Mouse (Mus musculus) embryonic facial prominence, embryonic 15.5 days (tissue): ENCODE measurements around the gene Tex36. TPM values are rescaled to one million over a fixed set of nuclear protein-coding genes. Genes with fewer than 3 reads are reported as not detected.
A peak's percentile ranks its signal among the peaks of the same experiment; 100 is the strongest.

ENCODE experiments used
- ATAC-seq: fragments of 200-750 bp; cut with Nextera tagmentation; 2 replicates; pipeline ENCODE4 v1.8.0; 2017; ENCODE audit warnings: low read depth, moderate TSS enrichment; ENCODE audit not compliant: insufficient number of reproducible peaks, low FRiP score, low TSS enrichment
- H3K27ac ChIP-seq: fragments of 300-500 bp; sonication (generic); replicated peaks from 2 replicates; pipeline ENCODE4 v1.5.1; 2015; ENCODE audit warnings: mild to moderate bottlenecking, inconsistent platforms
- H3K27me3 ChIP-seq: fragments of 300-500 bp; sonication (generic); 2 replicates; pipeline ENCODE4 v1.6.1; 2015; ENCODE audit warnings: inconsistent platforms
- H3K36me3 ChIP-seq: fragments of 300-500 bp; sonication (generic); 2 replicates; pipeline ENCODE4 v1.6.1; 2015; ENCODE audit warnings: mild to moderate bottlenecking, inconsistent platforms
- H3K4me1 ChIP-seq: fragments of 300-500 bp; sonication (generic); 2 replicates; pipeline ENCODE4 v1.6.1; 2015; ENCODE audit warnings: inconsistent platforms
- H3K4me2 ChIP-seq: fragments of 300-500 bp; sonication (generic); replicated peaks from 2 replicates; pipeline ENCODE4 v1.6.1; 2015; ENCODE audit warnings: mild to moderate bottlenecking, inconsistent platforms
- H3K4me3 ChIP-seq: fragments of 300-500 bp; sonication (generic); replicated peaks from 2 replicates; pipeline ENCODE4 v1.5.1; 2015; ENCODE audit warnings: mild to moderate bottlenecking, inconsistent platforms
- H3K9ac ChIP-seq: fragments of 300-500 bp; sonication (generic); 2 replicates; pipeline ENCODE4 v1.6.1; 2015; ENCODE audit warnings: inconsistent platforms
- H3K9me3 ChIP-seq: fragments of 300-500 bp; sonication (generic); replicated peaks from 2 replicates; pipeline ENCODE4 v1.6.1; 2016; ENCODE audit warnings: inconsistent platforms
- WGBS: fragments of 180-500 bp; shearing (Covaris S2); methylation state at CpG from one replicate; pipeline ENCODE4 v1.1.7; 2015; 5-methylcytosine and 5-hydroxymethylcytosine counted together
- polyA plus RNA-seq: library from polyadenylated mRNA; unstranded; fragments of >200 nt; fragmentation: Nextera tagmentation; extraction: Ambion mirVana; gene quantifications from 2 replicates; pipeline ENCODE4 v1.2.1, GENCODE M21; 2015

Tex36 gene
- not detected in 2 replicates for polyA plus RNA-seq

GRCm38 (mm10) chr7:133602058-133602457, at the start of gene Tex36:
Gene Tex36, minus strand, starts transcription at chr7:133602158.
- Histone ChIP-seq H3K9ac (no peak within 1 kb of the TSS), H3K9me3 (no peaks in the 10 kb centered on the region), H3K4me1 (no peaks in the 10 kb centered on the region), H3K36me3 (no peaks in the 10 kb centered on the region), H3K4me2 (no peak within 1 kb of the TSS), H3K27ac (no peak within 1 kb of the TSS), H3K4me3 (no peak within 1 kb of the TSS), H3K27me3 (no peaks in the 10 kb centered on the region)
- 46% methylated on average over 2 of the region's 2 CpGs for WGBS
- no peak for ATAC-seq

- H3K36me3 ChIP-seq, result peaks cover 86% of the 10 kb centered on the region
- H3K4me3 ChIP-seq, result no peak overlapping the region
- no peaks in the 10 kb centered on the region for H3K9me3 ChIP-seq
- H3K4me1 ChIP-seq, result no peaks in the 10 kb centered on the region
- no peak overlapping the region for H3K27ac ChIP-seq
- H3K4me2 ChIP-seq, result no peak overlapping the region
- WGBS, result 90% methylated on average over 6 of the region's 6 CpGs
- no peak for ATAC-seq
- H3K27me3 ChIP-seq, result no peaks in the 10 kb centered on the region
- no peak overlapping the region for H3K9ac ChIP-seq
These were observed 43.8 kb upstream of the Tex36 start for GRCm38 (mm10) chr7:133645716-133646115.

- Histone ChIP-seq H3K9ac (no peak overlapping the region), H3K36me3 (peaks cover 35% of the 10 kb centered on the region), H3K27ac (no peak overlapping the region), H3K4me3 (peak overlapping the region; percentile 98), H3K9me3 (no peaks in the 10 kb centered on the region), H3K27me3 (no peaks in the 10 kb centered on the region), H3K4me2 (peak overlapping the region; percentile 82), H3K4me1 (peaks cover 17% of the 10 kb centered on the region)
- 89% methylated on average over 13 of the region's 13 CpGs for WGBS
- no peak for ATAC-seq
These were observed 36.9 kb upstream of the Tex36 start for GRCm38 (mm10) chr7:133638821-133639220.

- Histone ChIP-seq H3K4me1 (peaks cover 17% of the 10 kb centered on the region), H3K36me3 (peaks cover 30% of the 10 kb centered on the region), H3K4me3 (peak overlapping the region; percentile 98), H3K9ac (peak overlapping the region; percentile 91), H3K4me2 (peak overlapping the region; percentile 82), H3K9me3 (no peaks in the 10 kb centered on the region), H3K27me3 (no peaks in the 10 kb centered on the region), H3K27ac (peak overlapping the region; percentile 95; the same call in 1 of the 2 replicates)
- 8% methylated on average over 13 of the region's 13 CpGs for WGBS
- ATAC-seq, result no peak
These were observed 36.3 kb upstream of the Tex36 start for GRCm38 (mm10) chr7:133638306-133638705.

GRCm38 (mm10) chr7:133637361-133638305, 35.7 kb upstream of the Tex36 start, which contains the start of gene Edrf1:
Gene Edrf1, plus strand, starts transcription at chr7:133637543.
- WGBS, result under 1% methylated on average over 79 of the region's 81 CpGs
- no peaks in the 10 kb centered on the region for H3K27me3 ChIP-seq
- H3K4me2 ChIP-seq, result peak within 1 kb of the TSS; percentile 82
- H3K27ac ChIP-seq, result peak within 1 kb of the TSS; percentile 95
- peaks cover 17% of the 10 kb centered on the region for H3K4me1 ChIP-seq
- H3K4me3 ChIP-seq, result peak within 1 kb of the TSS; percentile 98
- peaks cover 23% of the 10 kb centered on the region for H3K36me3 ChIP-seq
- no peaks in the 10 kb centered on the region for H3K9me3 ChIP-seq
- peak within 1 kb of the TSS; percentile 91 for H3K9ac ChIP-seq
- ATAC-seq, result peak; percentile 98

- peak overlapping the region; percentile 98 for H3K4me3 ChIP-seq
- H3K9ac ChIP-seq, result peak overlapping the region; percentile 91
- H3K4me2 ChIP-seq, result peak overlapping the region; percentile 79
- H3K9me3 ChIP-seq, result no peaks in the 10 kb centered on the region
- 2% methylated on average over 21 of the region's 21 CpGs for WGBS
- H3K4me1 ChIP-seq, result peaks cover 17% of the 10 kb centered on the region
- H3K27ac ChIP-seq, result peak overlapping the region; percentile 95
- peaks cover 16% of the 10 kb centered on the region for H3K36me3 ChIP-seq
- no peaks in the 10 kb centered on the region for H3K27me3 ChIP-seq
- ATAC-seq, result no peak; the same call in 1 of the 2 replicates
These were observed 34.9 kb upstream of the Tex36 start for GRCm38 (mm10) chr7:133636738-133637352.

- H3K27ac ChIP-seq, result peak overlapping the region; percentile 85
- 19% methylated on average over 10 of the region's 12 CpGs for WGBS
- ATAC-seq, result peak; percentile 34; the same call in 1 of the 2 replicates
- H3K4me3 ChIP-seq, result no peak overlapping the region
- H3K9ac ChIP-seq, result no peak overlapping the region
- H3K4me2 ChIP-seq, result no peak overlapping the region
- H3K27me3 ChIP-seq, result no peaks in the 10 kb centered on the region
- H3K36me3 ChIP-seq, result peaks cover 3% of the 10 kb centered on the region; the same call in 1 of the 2 replicates
- peaks cover 17% of the 10 kb centered on the region for H3K4me1 ChIP-seq
- H3K9me3 ChIP-seq, result no peaks in the 10 kb centered on the region
These were observed 33.1 kb upstream of the Tex36 start for GRCm38 (mm10) chr7:133634932-133635650.

- Histone ChIP-seq H3K27ac (no peak overlapping the region), H3K9ac (no peak overlapping the region), H3K27me3 (no peaks in the 10 kb centered on the region), H3K9me3 (no peaks in the 10 kb centered on the region), H3K4me1 (peaks cover 12% of the 10 kb centered on the region), H3K4me2 (no peak overlapping the region), H3K36me3 (no peaks in the 10 kb centered on the region), H3K4me3 (no peak overlapping the region)
- ATAC-seq, result no peak
- WGBS, result 36% methylated on average over 2 of the region's 2 CpGs
These were observed 30.5 kb upstream of the Tex36 start for GRCm38 (mm10) chr7:133632476-133632875.

GRCm38 (mm10) chr7:133630821-133631220, 28.9 kb upstream of the Tex36 start:
- peaks cover 14% of the 10 kb centered on the region for H3K4me1 ChIP-seq
- H3K9me3 ChIP-seq, result no peaks in the 10 kb centered on the region
- no peak overlapping the region for H3K4me2 ChIP-seq
- 51% methylated on average over 5 of the region's 5 CpGs for WGBS
- H3K9ac ChIP-seq, result no peak overlapping the region
- H3K27ac ChIP-seq, result no peak overlapping the region
- no peaks in the 10 kb centered on the region for H3K27me3 ChIP-seq
- H3K4me3 ChIP-seq, result no peak overlapping the region
- H3K36me3 ChIP-seq, result no peaks in the 10 kb centered on the region
- no peak for ATAC-seq

GRCm38 (mm10) chr7:133627184-133627936, 25.4 kb upstream of the Tex36 start:
- no peak overlapping the region for H3K4me3 ChIP-seq
- H3K9me3 ChIP-seq, result no peaks in the 10 kb centered on the region
- H3K27me3 ChIP-seq, result no peaks in the 10 kb centered on the region; the same call in 1 of the 2 replicates
- no peak overlapping the region for H3K9ac ChIP-seq
- H3K4me1 ChIP-seq, result 0 out of 2 replicates have a peak, but pooled peaks cover 7% of the 10 kb centered on the region
- no peak for ATAC-seq
- WGBS, result 58% methylated on average over 14 of the region's 14 CpGs
- no peak overlapping the region for H3K4me2 ChIP-seq
- H3K36me3 ChIP-seq, result no peaks in the 10 kb centered on the region
- no peak overlapping the region for H3K27ac ChIP-seq
